Mouse (Mus musculus): ENCODE measurements at regions not wholly inside any gene's neighbourhood (a gene's known extent, or its start where the extent isn't known, plus 50 kb on each side); places are given as distances from the start of the nearest gene placed in this dataset.

- no peak for TF ChIP-seq GATA1 (IDR thresholded peaks at IDR 0.05; ENCODE audit: borderline replicate concordance, low read length)
- no peak for TF ChIP-seq FLI1 (IDR thresholded peaks at IDR 0.05; ENCODE audit: low read length)
Observed at GRCm38 (mm10) chr17:15242976-15243635, 133.6 kb downstream of the Dll1 start.

Measured in megakaryocyte, embryonic 14.5 days (primary cell).